Mouse (Mus musculus): ENCODE data around the gene Ppp5c. TPM values are rescaled to one million over a fixed set of nuclear protein-coding genes. Genes with fewer than 3 reads are reported as not detected.

Ppp5c gene
- polyA plus RNA-seq, 1 experiment: 80.7 TPM

DNA sequence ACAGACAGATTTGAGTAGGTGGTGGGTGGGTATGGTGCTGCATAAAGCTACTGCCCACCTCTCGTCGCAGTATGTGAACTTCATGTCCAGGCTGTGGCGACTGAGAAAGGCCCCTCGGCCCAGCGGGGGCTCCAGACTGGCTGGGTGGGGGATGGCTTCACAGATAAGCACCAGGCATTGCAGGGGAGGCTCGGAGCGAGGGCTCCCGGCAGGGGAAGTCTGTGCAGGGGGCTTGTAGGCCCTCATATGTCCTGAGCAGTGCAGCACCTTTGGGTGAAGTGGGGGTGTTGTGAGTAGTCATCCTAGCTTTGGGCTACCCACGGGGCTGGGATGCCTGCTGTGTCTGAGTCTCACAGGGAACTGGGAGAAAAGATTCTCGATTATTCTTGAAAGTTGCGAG is 22.8 kb upstream of the Ppp5c start:
- TF ChIP-seq CTCF (IDR thresholded peaks at IDR 0.05; ENCODE audit: control insufficient read depth, insufficient read depth, insufficient replicate concordance, low read depth, low read length) (no peak), POLR2A (IDR thresholded peaks at IDR 0.05; ENCODE audit: control insufficient read depth, low read depth, low read length) (no peak)
- Histone ChIP-seq H3K4me3 (ENCODE audit: control insufficient read depth, low read depth, low read length) (no peak overlapping the region), H3K27ac (ENCODE audit: control insufficient read depth, insufficient read depth, low read depth, low read length) (no peak overlapping the region), H3K4me1 (ENCODE audit: control insufficient read depth, insufficient read depth, low read length) (peaks cover 13% of the 10 kb centered on the region), H3K36me3 (ENCODE audit: control insufficient read depth, insufficient read depth, low read length) (no peaks in the 10 kb centered on the region), H3K27me3 (ENCODE audit: control insufficient read depth, insufficient read depth, low read length) (no peaks in the 10 kb centered on the region)

GRCm38 (mm10) chr7:17048431-17049190 is 20.9 kb upstream of the Ppp5c start:
- Histone ChIP-seq H3K4me1 (ENCODE audit: control insufficient read depth, insufficient read depth, low read length) (peaks cover 14% of the 10 kb centered on the region), H3K27ac (ENCODE audit: control insufficient read depth, insufficient read depth, low read depth, low read length) (no peak overlapping the region), H3K27me3 (ENCODE audit: control insufficient read depth, insufficient read depth, low read length) (no peaks in the 10 kb centered on the region), H3K36me3 (ENCODE audit: control insufficient read depth, insufficient read depth, low read length) (no peaks in the 10 kb centered on the region), H3K4me3 (ENCODE audit: control insufficient read depth, low read depth, low read length) (no peak overlapping the region)
- TF ChIP-seq CTCF (IDR thresholded peaks at IDR 0.05; ENCODE audit: control insufficient read depth, insufficient read depth, insufficient replicate concordance, low read depth, low read length) (no peak), POLR2A (IDR thresholded peaks at IDR 0.05; ENCODE audit: control insufficient read depth, low read depth, low read length) (no peak)

DNA sequence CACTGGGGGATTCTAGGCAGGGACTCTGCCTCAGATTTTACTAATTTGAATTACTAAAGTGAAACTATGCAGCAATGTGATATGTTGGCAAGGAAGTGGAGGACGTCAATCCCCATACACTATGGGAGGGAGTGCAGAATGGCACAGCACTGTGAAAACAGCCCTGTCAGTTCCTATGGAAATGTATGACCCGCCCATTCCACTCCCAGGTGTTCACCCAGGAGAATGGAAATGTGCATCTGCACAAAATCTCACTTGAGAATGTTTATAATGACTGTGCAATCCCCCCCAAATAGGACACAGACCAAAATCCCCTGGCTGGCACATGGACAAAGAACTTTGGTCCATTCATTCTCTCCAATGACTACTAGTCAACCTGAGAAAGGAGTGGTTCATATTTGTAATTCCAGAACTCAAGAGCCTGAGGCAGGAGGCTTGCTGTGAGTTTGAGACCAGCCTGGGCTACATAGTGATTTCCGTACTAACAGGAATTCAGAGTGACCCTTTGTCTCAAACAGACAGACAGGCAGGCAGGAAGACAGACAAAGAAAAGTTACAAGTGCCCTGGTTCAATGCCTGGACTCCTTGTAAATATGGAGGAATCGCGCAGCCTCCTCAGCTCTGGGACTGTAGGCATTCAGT is 19.4 kb upstream of the Ppp5c start:
- no peaks in the 10 kb centered on the region for H3K27me3 ChIP-seq (ENCODE audit: control insufficient read depth, insufficient read depth, low read length)
- no peak overlapping the region for H3K4me3 ChIP-seq (ENCODE audit: control insufficient read depth, low read depth, low read length)
- no peak overlapping the region for H3K27ac ChIP-seq (ENCODE audit: control insufficient read depth, insufficient read depth, low read depth, low read length)
- TF ChIP-seq CTCF (IDR thresholded peaks at IDR 0.05; ENCODE audit: control insufficient read depth, insufficient read depth, insufficient replicate concordance, low read depth, low read length) (no peak), POLR2A (IDR thresholded peaks at IDR 0.05; ENCODE audit: control insufficient read depth, low read depth, low read length) (no peak)
- H3K36me3 ChIP-seq (ENCODE audit: control insufficient read depth, insufficient read depth, low read length): no peaks in the 10 kb centered on the region
- H3K4me1 ChIP-seq (ENCODE audit: control insufficient read depth, insufficient read depth, low read length): peaks cover 14% of the 10 kb centered on the region

GRCm38 (mm10) chr7:17045743-17046142 is 18.0 kb upstream of the Ppp5c start:
- H3K27ac ChIP-seq (ENCODE audit: control insufficient read depth, insufficient read depth, low read depth, low read length): no peak overlapping the region
- H3K27me3 ChIP-seq (ENCODE audit: control insufficient read depth, insufficient read depth, low read length): no peaks in the 10 kb centered on the region
- peaks cover 10% of the 10 kb centered on the region for H3K4me1 ChIP-seq (ENCODE audit: control insufficient read depth, insufficient read depth, low read length)
- no peak for TF ChIP-seq POLR2A (IDR thresholded peaks at IDR 0.05; ENCODE audit: control insufficient read depth, low read depth, low read length)
- TF ChIP-seq CTCF (IDR thresholded peaks at IDR 0.05; ENCODE audit: control insufficient read depth, insufficient read depth, insufficient replicate concordance, low read depth, low read length): no peak
- H3K36me3 ChIP-seq (ENCODE audit: control insufficient read depth, insufficient read depth, low read length): no peaks in the 10 kb centered on the region
- H3K4me3 ChIP-seq (ENCODE audit: control insufficient read depth, low read depth, low read length): no peak overlapping the region

GRCm38 (mm10) chr7:17039373-17039772 is 11.6 kb upstream of the Ppp5c start:
- H3K4me1 ChIP-seq (ENCODE audit: control insufficient read depth, insufficient read depth, low read length): peaks cover 5% of the 10 kb centered on the region
- H3K4me3 ChIP-seq (ENCODE audit: control insufficient read depth, low read depth, low read length): no peak overlapping the region
- H3K27ac ChIP-seq (ENCODE audit: control insufficient read depth, insufficient read depth, low read depth, low read length): no peak overlapping the region
- no peaks in the 10 kb centered on the region for H3K27me3 ChIP-seq (ENCODE audit: control insufficient read depth, insufficient read depth, low read length)
- no peak for TF ChIP-seq CTCF (IDR thresholded peaks at IDR 0.05; ENCODE audit: control insufficient read depth, insufficient read depth, insufficient replicate concordance, low read depth, low read length)
- no peak for TF ChIP-seq POLR2A (IDR thresholded peaks at IDR 0.05; ENCODE audit: control insufficient read depth, low read depth, low read length)
- H3K36me3 ChIP-seq (ENCODE audit: control insufficient read depth, insufficient read depth, low read length): no peaks in the 10 kb centered on the region

DNA sequence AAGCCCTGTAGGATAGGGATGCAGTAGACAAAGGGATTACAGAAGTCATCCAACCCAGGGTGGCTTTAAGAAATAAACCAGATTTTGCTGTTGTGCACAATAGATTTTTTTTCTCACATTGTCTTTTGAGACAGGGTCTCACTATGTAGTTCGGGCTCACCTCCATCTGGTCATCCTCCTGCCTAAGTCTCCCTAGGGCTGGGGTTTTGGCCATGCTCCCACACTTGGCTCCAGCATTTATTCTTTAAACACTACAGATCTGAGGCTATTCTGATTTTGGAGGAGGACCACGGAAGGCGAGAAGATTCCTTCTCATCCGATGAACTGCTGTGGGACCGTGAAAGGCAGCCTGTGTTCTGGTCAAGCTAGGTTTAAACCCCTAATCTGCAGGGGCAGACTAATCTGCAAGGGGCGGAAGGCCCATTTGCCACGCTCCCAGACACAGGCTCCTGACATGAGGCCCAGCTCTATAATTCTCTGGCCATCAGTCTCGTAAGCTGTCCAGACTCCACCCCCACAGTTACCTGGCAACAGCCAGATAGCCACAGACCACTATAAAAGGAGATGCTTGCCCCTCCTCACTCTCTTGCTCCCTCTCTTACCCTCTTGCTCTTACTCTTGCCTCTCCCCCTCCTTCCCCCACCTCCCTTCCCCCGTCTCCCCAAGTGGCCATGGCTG is 10.4 kb upstream of the Ppp5c start:
- no peaks in the 10 kb centered on the region for H3K36me3 ChIP-seq (ENCODE audit: control insufficient read depth, insufficient read depth, low read length)
- no peak overlapping the region for H3K27ac ChIP-seq (ENCODE audit: control insufficient read depth, insufficient read depth, low read depth, low read length)

DNA sequence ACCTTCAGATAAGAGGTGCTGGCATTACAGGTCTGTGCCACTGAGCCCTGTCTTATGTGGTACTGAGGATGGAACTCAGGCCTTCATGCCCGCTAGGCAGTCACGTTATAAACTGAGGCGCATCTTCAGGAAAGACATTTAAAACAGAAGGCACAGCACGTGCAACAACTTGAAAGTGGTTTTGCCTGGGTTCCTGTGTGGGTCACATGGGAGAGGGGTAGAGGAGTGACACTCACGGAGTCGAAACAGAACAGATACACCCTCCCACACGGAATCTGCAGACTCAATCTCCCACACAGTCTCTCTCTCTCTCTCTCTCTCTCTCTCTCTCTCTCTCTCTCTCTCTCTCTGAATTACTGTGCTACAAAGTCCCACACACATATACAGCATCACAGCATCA is 2.5 kb upstream of the Ppp5c start:
- Histone ChIP-seq H3K27ac (ENCODE audit: control insufficient read depth, insufficient read depth, low read depth, low read length) (no peak overlapping the region), H3K4me3 (ENCODE audit: control insufficient read depth, low read depth, low read length) (no peak overlapping the region), H3K4me1 (ENCODE audit: control insufficient read depth, insufficient read depth, low read length) (peaks cover 15% of the 10 kb centered on the region), H3K27me3 (ENCODE audit: control insufficient read depth, insufficient read depth, low read length) (no peaks in the 10 kb centered on the region), H3K36me3 (ENCODE audit: control insufficient read depth, insufficient read depth, low read length) (no peaks in the 10 kb centered on the region)
- no peak for TF ChIP-seq CTCF (IDR thresholded peaks at IDR 0.05; ENCODE audit: control insufficient read depth, insufficient read depth, insufficient replicate concordance, low read depth, low read length)
- TF ChIP-seq POLR2A (IDR thresholded peaks at IDR 0.05; ENCODE audit: control insufficient read depth, low read depth, low read length): no peak

More for the DNA sequence above, 10.4 kb upstream of the Ppp5c start:
- Histone ChIP-seq H3K4me1 (ENCODE audit: control insufficient read depth, insufficient read depth, low read length) (peaks cover 2% of the 10 kb centered on the region), H3K4me3 (ENCODE audit: control insufficient read depth, low read depth, low read length) (no peak overlapping the region), H3K27me3 (ENCODE audit: control insufficient read depth, insufficient read depth, low read length) (no peaks in the 10 kb centered on the region)
- TF ChIP-seq POLR2A (IDR thresholded peaks at IDR 0.05; ENCODE audit: control insufficient read depth, low read depth, low read length) (no peak), CTCF (IDR thresholded peaks at IDR 0.05; ENCODE audit: control insufficient read depth, insufficient read depth, insufficient replicate concordance, low read depth, low read length) (no peak)

Measured in testis, adult 2 months (tissue).